Mouse (Mus musculus): Measurements from ENCODE around the gene Pus10.

Pus10 gene

GRCm38 (mm10) chr11:23767928-23768327, 102.5 kb downstream of the Pus10 start:
- DNase-seq, result no peak

DNA sequence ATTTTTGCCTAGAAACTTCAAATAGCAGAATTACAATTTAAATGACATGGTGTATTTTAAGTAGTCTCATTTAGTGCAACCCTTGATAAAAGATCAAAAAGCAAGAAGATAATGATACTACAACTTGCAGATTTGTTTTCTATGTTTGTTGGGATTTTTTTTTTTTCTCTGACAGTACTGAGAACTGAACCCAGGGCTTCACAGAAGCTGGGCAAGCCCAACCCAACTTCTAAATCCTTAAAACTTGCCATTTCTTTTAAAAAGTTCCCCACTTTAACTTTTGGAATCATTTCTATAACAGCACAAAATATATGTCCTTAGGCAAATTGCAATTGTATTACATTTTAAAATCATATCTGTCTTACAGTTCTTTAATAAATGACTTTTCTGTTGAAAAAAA, 103.6 kb downstream of the Pus10 start:
- DNase-seq, result no peak

DNA sequence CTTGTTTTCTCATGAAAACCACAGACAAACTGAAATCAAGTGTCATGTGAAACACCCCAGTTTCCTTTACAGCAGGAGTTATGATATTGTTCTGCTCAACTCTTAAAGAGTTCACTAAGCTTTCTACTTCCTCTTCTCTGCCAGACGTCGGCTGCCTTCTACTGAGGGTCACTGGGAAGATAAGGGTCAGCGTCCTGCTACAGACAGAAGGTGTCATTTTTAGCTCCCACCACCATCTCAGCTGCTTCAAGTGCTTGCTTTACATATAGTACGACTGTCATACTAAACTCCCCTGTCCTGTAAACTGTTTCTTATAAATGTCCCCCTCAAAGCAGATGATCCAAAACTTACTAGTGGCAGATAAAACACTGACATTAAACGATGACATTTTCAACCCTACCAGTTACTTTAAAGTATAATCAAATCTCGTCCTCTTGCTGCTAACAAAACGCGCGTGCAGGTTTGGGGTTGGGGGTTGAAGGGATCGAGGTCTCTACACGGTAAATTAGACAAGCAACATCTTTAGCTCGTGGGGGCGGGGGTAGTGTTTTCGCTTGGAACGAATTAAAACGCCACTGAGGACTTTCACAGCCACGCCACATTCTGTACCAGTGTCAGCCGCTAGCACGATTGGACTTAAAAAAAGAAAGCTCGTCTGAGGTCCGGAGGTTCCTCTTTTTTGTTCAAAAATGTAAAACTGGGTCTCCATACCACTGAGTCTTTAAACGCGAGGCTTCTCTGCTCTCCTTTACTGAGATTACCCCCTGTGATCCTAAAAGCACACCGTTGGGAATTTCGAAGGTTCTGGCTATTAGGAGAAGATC, 104.4 kb downstream of the Pus10 start:
- DNase-seq, result peak; percentile 6 to 33

DNA sequence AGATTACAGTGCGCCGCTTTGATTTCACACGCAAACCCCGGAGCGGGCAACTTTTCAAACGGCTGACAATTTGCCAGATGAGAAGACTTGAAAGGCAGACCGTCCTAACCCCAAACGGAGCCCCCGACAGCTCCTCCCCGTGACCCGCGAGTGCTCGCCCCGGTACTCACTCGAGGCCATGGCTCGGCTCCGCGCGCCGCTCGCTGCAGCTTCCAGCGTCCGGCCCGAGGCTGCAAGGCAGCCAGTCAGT, 105.0 kb downstream of the Pus10 start:
- no peak for DNase-seq

- DNase-seq, result peak; percentile 80 to 83
Measured at GRCm38 (mm10) chr11:23770760-23771506, 105.5 kb downstream of the Pus10 start, which contains the start of gene Rel. Rel (minus strand) TSS chr11:23770970.

DNA sequence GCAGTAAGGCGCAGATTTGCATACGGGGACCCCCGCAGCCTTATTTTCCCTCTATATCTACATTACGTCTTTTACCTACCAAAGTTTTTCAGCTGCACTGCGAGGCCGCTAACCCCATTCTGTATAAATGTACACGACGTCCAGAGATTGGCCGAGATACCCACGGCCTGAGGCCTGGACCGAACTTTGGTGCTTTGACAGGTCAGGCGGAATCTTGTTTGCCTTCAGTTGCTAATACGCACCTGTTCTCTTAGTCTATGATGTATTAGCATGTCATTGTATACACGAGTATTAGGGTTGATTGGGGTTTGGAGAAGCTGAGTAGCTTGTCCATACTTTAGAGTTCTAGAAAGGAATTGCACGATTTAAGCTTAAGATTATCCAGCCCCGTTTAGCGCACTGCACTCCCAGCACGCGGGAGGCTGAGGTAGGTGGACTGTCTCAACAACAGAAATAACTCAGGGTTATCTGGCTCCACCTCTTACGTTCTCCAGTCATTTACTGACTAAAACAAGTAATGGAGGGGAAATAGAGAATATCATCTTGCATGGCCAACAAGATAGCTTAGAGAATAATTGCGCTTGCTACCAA, 106.1 kb downstream of the Pus10 start:
- DNase-seq, result no peak

- DNase-seq, result no peak
Measured at GRCm38 (mm10) chr11:23772471-23772870, 107.0 kb downstream of the Pus10 start.

- DNase-seq, result no peak
Measured at GRCm38 (mm10) chr11:23778787-23779201, 113.3 kb downstream of the Pus10 start.

DNA sequence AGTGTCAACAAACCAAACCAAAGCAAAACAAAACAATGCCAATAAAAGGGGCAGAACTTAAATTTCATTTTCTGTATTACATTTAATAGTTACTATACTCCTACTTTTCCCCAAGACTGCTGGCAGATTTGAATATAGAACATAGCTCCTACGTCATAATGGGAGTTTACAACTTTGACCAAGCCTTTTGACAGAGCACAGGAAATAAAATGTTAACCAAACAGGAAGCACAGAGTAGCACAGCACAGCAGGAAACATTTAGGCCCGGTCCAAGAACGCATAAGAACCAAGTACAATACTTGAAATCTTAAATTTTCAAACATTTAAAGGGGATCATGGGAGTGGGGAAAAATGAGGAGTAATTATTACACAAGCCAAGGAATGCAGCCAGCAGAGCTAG, 116.6 kb downstream of the Pus10 start:
- DNase-seq, result no peak
